Mouse (Mus musculus) hindbrain, embryonic 16.5 days (tissue): ENCODE data around the gene Pla2g2d. TPM values are rescaled to one million over a fixed set of nuclear protein-coding genes. Genes with fewer than 3 reads are reported as not detected.

Experiments used
- ATAC-seq: fragments of 200-750 bp; cut with Nextera tagmentation; 2 replicates; pipeline ENCODE4 v1.8.0; 2017; ENCODE audit warnings: moderate TSS enrichment, moderate library complexity
- H3K27ac ChIP-seq: fragments of 300-500 bp; sonication (generic); 2 replicates; pipeline ENCODE4 v1.5.1; 2014; ENCODE audit warnings: low read depth, mild to moderate bottlenecking, control low read depth, low read length, moderate library complexity
- H3K27me3 ChIP-seq: fragments of 300-500 bp; sonication (generic); replicated peaks from 2 replicates; pipeline ENCODE4 v1.6.1; 2014; ENCODE audit warnings: low read length; ENCODE audit not compliant: control insufficient read depth, insufficient read depth
- H3K36me3 ChIP-seq: fragments of 300-500 bp; sonication (generic); 2 replicates; pipeline ENCODE4 v1.6.1; 2014; ENCODE audit warnings: mild to moderate bottlenecking, low read length, moderate library complexity, mixed read lengths; ENCODE audit not compliant: control insufficient read depth, insufficient read depth
- H3K4me1 ChIP-seq: fragments of 300-500 bp; sonication (generic); 2 replicates; pipeline ENCODE4 v1.6.1; 2014; ENCODE audit warnings: low read depth, low read length; ENCODE audit not compliant: control insufficient read depth, insufficient read depth
- H3K4me2 ChIP-seq: fragments of 300-500 bp; sonication (generic); 2 replicates; pipeline ENCODE4 v1.6.1; 2014; ENCODE audit warnings: mild to moderate bottlenecking, low read length, control low read depth, moderate library complexity
- H3K4me3 ChIP-seq: fragments of 300-500 bp; sonication (generic); 2 replicates; pipeline ENCODE4 v1.5.1; 2014; ENCODE audit warnings: mild to moderate bottlenecking, low read length, control low read depth, moderate library complexity
- H3K9ac ChIP-seq: fragments of 300-500 bp; sonication (generic); 2 replicates; pipeline ENCODE4 v1.6.1; 2014; ENCODE audit warnings: low read depth, mild to moderate bottlenecking, control low read depth, low read length, moderate library complexity
- H3K9me3 ChIP-seq: fragments of 300-500 bp; sonication (generic); 2 replicates; pipeline ENCODE4 v1.6.1; 2014; ENCODE audit warnings: mild to moderate bottlenecking, low read length, moderate library complexity; ENCODE audit not compliant: control insufficient read depth
- WGBS: fragments of 180-500 bp; shearing (Covaris S2); extraction: QIAGEN DNeasy Blood & Tissue Kit; methylation state at CpG from one replicate; pipeline ENCODE4 v1.1.7; 2014; 5-methylcytosine and 5-hydroxymethylcytosine counted together
- polyA plus RNA-seq: library from polyadenylated mRNA; unstranded; fragments of >200 nt; fragmentation: Nextera tagmentation; extraction: Ambion mirVana; gene quantifications from 2 replicates; pipeline ENCODE4 v1.2.1, GENCODE M21; 2015

The Pla2g2d gene
- polyA plus RNA-seq, 1 experiment from 2014 or later, result 0.61 TPM

GRCm38 (mm10) chr4:138771970-138772369, 3.6 kb upstream of the Pla2g2d start:
- H3K36me3 ChIP-seq, result no peaks in the 10 kb centered on the region
- H3K4me2 ChIP-seq, result no peak overlapping the region
- H3K9ac ChIP-seq, result no peak overlapping the region
- H3K4me1 ChIP-seq, result no peaks in the 10 kb centered on the region
- H3K9me3 ChIP-seq, result no peaks in the 10 kb centered on the region
- H3K27ac ChIP-seq, result no peak overlapping the region
- WGBS, result 89% methylated on average over 10 of the region's 10 CpGs
- no peak overlapping the region for H3K4me3 ChIP-seq
- ATAC-seq, result no peak
- H3K27me3 ChIP-seq, result no peaks in the 10 kb centered on the region

DNA sequence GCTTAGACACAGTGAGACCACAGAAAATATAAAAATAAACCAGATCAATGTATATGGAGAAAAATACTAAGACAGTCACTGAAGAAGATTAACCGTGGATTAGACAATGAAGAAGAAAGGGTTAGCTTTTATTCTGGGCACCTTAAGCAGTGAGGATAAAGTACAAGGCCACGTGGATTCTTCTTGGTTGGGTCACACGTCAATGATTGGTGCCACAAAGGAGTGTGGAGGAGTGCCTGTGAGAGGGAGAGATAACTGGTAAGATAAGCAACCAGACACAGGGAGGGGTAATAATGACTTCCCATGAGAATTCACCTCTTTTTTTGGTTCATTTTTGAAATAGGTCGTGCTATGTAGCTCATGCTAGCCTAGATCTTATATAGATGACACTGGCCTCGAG, 3.1 kb upstream of the Pla2g2d start:
- H3K4me2 ChIP-seq, result no peak overlapping the region
- no peak overlapping the region for H3K4me3 ChIP-seq
- H3K27me3 ChIP-seq, result no peaks in the 10 kb centered on the region
- WGBS, result 83% methylated on average over 5 of the region's 5 CpGs
- no peak overlapping the region for H3K9ac ChIP-seq
- H3K36me3 ChIP-seq, result no peaks in the 10 kb centered on the region
- no peaks in the 10 kb centered on the region for H3K4me1 ChIP-seq
- no peak overlapping the region for H3K27ac ChIP-seq
- no peaks in the 10 kb centered on the region for H3K9me3 ChIP-seq
- no peak for ATAC-seq

- peak overlapping the region; percentile 44 for H3K27ac ChIP-seq
- H3K4me2 ChIP-seq, result no peak overlapping the region
- no peak overlapping the region for H3K4me3 ChIP-seq
- 39% methylated on average over 20 of the region's 20 CpGs for WGBS
- no peak overlapping the region for H3K9ac ChIP-seq
- no peaks in the 10 kb centered on the region for H3K9me3 ChIP-seq
- peaks cover 2% of the 10 kb centered on the region; the same call in 1 of the 2 replicates for H3K4me1 ChIP-seq
- ATAC-seq, result peak; percentile 76
- no peaks in the 10 kb centered on the region for H3K27me3 ChIP-seq
- H3K36me3 ChIP-seq, result no peaks in the 10 kb centered on the region
These were observed 2.2 kb downstream of the Pla2g2d start for GRCm38 (mm10) chr4:138777417-138778407.

- H3K9ac ChIP-seq, result no peak overlapping the region
- no peaks in the 10 kb centered on the region for H3K36me3 ChIP-seq
- no peak overlapping the region for H3K4me3 ChIP-seq
- no peak for ATAC-seq
- H3K4me2 ChIP-seq, result no peak overlapping the region
- no peaks in the 10 kb centered on the region for H3K27me3 ChIP-seq
- H3K27ac ChIP-seq, result no peak overlapping the region
- H3K4me1 ChIP-seq, result peaks cover 2% of the 10 kb centered on the region; the same call in 1 of the 2 replicates
- no peaks in the 10 kb centered on the region for H3K9me3 ChIP-seq
- 91% methylated on average over 5 of the region's 5 CpGs for WGBS
These were observed 4.8 kb downstream of the Pla2g2d start for GRCm38 (mm10) chr4:138780300-138780699.

- Histone ChIP-seq H3K27ac (no peak overlapping the region), H3K27me3 (no peaks in the 10 kb centered on the region), H3K9me3 (no peaks in the 10 kb centered on the region), H3K4me2 (no peak overlapping the region), H3K4me3 (no peak overlapping the region), H3K4me1 (peaks cover 2% of the 10 kb centered on the region; the same call in 1 of the 2 replicates), H3K9ac (no peak overlapping the region), H3K36me3 (no peaks in the 10 kb centered on the region)
- no peak for ATAC-seq
- WGBS, result 83% methylated on average over 6 of the region's 6 CpGs
These were observed 6.6 kb downstream of the Pla2g2d start for GRCm38 (mm10) chr4:138782098-138782497.

GRCm38 (mm10) chr4:138785721-138786120, 10.2 kb downstream of the Pla2g2d start:
- WGBS, result 62% methylated on average over 4 of the region's 4 CpGs
- H3K27me3 ChIP-seq, result no peaks in the 10 kb centered on the region
- no peaks in the 10 kb centered on the region for H3K4me1 ChIP-seq
- no peak overlapping the region for H3K4me2 ChIP-seq
- no peaks in the 10 kb centered on the region for H3K9me3 ChIP-seq
- ATAC-seq, result no peak
- no peak overlapping the region for H3K27ac ChIP-seq
- no peak overlapping the region for H3K9ac ChIP-seq
- H3K36me3 ChIP-seq, result no peaks in the 10 kb centered on the region
- H3K4me3 ChIP-seq, result no peak overlapping the region

DNA sequence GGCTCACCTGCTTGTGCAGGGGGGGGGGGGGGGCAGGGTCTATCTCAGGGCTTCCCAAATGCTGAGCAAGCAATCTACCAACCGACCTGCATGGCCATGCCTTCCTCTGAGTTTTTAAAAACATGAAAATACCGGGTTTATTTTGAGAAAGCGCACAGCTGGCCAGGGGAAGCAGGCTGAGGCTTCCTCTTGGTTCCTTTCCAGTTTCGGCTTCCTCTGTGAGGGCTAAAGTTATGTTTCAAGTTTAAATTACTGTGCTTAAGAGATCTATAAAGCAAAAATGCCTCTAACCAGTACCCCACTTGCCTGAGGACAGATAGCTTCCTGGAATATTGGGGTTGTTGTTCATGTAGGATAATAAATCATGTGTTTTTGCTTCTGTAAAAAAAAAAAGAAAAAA, 10.6 kb downstream of the Pla2g2d start:
- 70% methylated on average over 4 of the region's 4 CpGs for WGBS
- Histone ChIP-seq H3K27ac (no peak overlapping the region), H3K27me3 (no peaks in the 10 kb centered on the region), H3K9ac (no peak overlapping the region), H3K4me1 (no peaks in the 10 kb centered on the region), H3K4me2 (no peak overlapping the region), H3K9me3 (no peaks in the 10 kb centered on the region), H3K36me3 (no peaks in the 10 kb centered on the region), H3K4me3 (no peak overlapping the region)
- ATAC-seq, result no peak

GRCm38 (mm10) chr4:138788381-138788780, 12.8 kb downstream of the Pla2g2d start:
- Histone ChIP-seq H3K36me3 (no peaks in the 10 kb centered on the region), H3K4me2 (no peak overlapping the region), H3K9me3 (no peaks in the 10 kb centered on the region), H3K27ac (no peak overlapping the region), H3K9ac (no peak overlapping the region), H3K27me3 (no peaks in the 10 kb centered on the region), H3K4me3 (no peak overlapping the region), H3K4me1 (no peaks in the 10 kb centered on the region)
- WGBS, result 86% methylated on average over 4 of the region's 4 CpGs
- no peak for ATAC-seq

DNA sequence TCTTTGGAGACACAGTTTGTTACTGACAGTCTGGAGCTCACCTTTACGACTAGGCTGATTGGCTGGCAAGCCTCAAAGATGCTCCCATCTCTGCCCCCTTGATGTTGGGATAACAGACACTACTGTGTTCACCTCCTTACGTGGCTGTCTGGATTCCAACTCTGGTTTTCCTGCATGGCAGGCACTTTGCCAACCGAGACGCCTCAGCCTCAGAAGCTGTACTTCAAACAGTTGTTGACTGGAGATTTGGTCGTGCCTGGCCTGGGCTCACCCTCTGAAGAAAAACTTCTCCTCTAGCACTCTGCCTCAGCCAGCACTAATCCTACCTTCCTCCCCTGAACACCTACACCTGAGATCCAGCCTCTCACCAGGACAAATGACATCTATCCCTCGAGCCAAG, 15.9 kb downstream of the Pla2g2d start:
- no peak overlapping the region for H3K4me2 ChIP-seq
- ATAC-seq, result no peak
- H3K9ac ChIP-seq, result no peak overlapping the region
- no peaks in the 10 kb centered on the region for H3K36me3 ChIP-seq
- H3K27ac ChIP-seq, result no peak overlapping the region
- 65% methylated on average over 6 of the region's 6 CpGs for WGBS
- H3K4me3 ChIP-seq, result no peak overlapping the region
- no peaks in the 10 kb centered on the region for H3K9me3 ChIP-seq
- H3K4me1 ChIP-seq, result no peaks in the 10 kb centered on the region
- no peaks in the 10 kb centered on the region for H3K27me3 ChIP-seq
